Mouse (Mus musculus): ENCODE measurements at regions not wholly inside any gene's neighbourhood (a gene's known extent, or its start where the extent isn't known, plus 50 kb on each side); places are given as distances from the start of the nearest gene placed in this dataset.

DNA sequence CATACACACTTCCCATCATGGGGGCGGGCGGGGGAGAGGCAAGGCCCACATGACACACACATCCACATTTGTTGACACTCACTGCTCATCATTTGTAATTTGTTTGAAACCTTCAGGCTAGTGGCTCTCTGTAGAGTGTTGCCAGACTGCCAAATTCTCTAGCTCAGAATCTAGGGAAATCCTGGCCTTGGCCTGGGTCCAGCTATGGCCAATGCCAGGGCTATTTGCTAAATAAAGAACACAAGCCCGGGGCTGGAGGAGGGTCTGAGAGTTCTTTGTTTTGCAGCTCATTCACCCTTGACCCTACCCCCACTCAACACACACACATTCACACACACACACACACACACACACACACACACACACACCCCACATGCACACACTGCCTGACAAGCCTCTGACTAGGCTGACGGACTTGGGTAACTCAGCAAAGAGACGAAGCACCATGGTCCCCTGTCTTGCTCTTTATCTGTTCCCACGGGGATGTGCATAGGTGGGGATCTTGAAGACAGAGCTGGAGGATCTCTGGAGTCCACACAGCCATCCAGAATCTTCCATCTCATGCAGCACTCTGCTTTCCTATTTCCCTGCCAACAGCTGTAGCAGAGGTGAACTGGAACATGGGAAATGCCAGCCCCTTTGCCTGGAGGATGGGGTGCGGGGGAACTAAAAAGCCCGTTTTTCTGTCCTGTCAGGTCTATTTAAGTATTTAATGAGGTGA is 107.1 kb upstream of the Cadm1 start:
- WGBS = 32% methylated on average over 8 of the region's 8 CpGs
- H3K4me2 ChIP-seq (replicated peaks; ENCODE audit: low read depth, low read length, severe bottlenecking) = no peak overlapping the region
- H3K27ac ChIP-seq (replicated peaks; ENCODE audit: low read depth, low read length) = no peak overlapping the region
- ATAC-seq (ENCODE audit: low FRiP score, low read depth) (0 out of 2 replicates have a peak, but pooled peaks have one; percentile 50), DNase-seq (ENCODE audit: low spot score) (peak; percentile 48)
- no peaks in the 10 kb centered on the region for H3K27me3 ChIP-seq (ENCODE audit: control insufficient read depth, insufficient read depth, low read length)
- no peak for TF ChIP-seq POLR2A (IDR thresholded peaks at IDR 0.05; ENCODE audit: borderline replicate concordance, extremely low read depth, insufficient read depth, insufficient read length)
- H3K4me1 ChIP-seq (ENCODE audit: control insufficient read depth, insufficient read depth, low read length) = peaks cover 13% of the 10 kb centered on the region
- H3K9me3 ChIP-seq (ENCODE audit: control insufficient read depth, low read length) = no peaks in the 10 kb centered on the region
- H3K9ac ChIP-seq (ENCODE audit: low read depth, low read length, severe bottlenecking) = no peak overlapping the region
- H3K36me3 ChIP-seq (ENCODE audit: control insufficient read depth, insufficient read depth, low read length) = no peaks in the 10 kb centered on the region
- H3K4me3 ChIP-seq (replicated peaks; ENCODE audit: low read length) = no peak overlapping the region

- Histone ChIP-seq H3K27ac (replicated peaks; ENCODE audit: low read depth, low read length) (no peak overlapping the region), H3K4me1 (ENCODE audit: control insufficient read depth, insufficient read depth, low read length) (peaks cover 13% of the 10 kb centered on the region), H3K27me3 (ENCODE audit: control insufficient read depth, insufficient read depth, low read length) (no peaks in the 10 kb centered on the region), H3K9ac (ENCODE audit: low read depth, low read length, severe bottlenecking) (no peak overlapping the region), H3K4me3 (replicated peaks; ENCODE audit: low read length) (no peak overlapping the region), H3K36me3 (ENCODE audit: control insufficient read depth, insufficient read depth, low read length) (no peaks in the 10 kb centered on the region), H3K4me2 (replicated peaks; ENCODE audit: low read depth, low read length, severe bottlenecking) (no peak overlapping the region), H3K9me3 (ENCODE audit: control insufficient read depth, low read length) (no peaks in the 10 kb centered on the region)
- DNase-seq (ENCODE audit: low spot score) = peak; percentile 22
- 33% methylated on average over 3 of the region's 3 CpGs for WGBS
- no peak for TF ChIP-seq POLR2A (IDR thresholded peaks at IDR 0.05; ENCODE audit: borderline replicate concordance, extremely low read depth, insufficient read depth, insufficient read length)
- ATAC-seq (ENCODE audit: low FRiP score, low read depth) = no peak
These were observed 106.5 kb upstream of the Cadm1 start for GRCm38 (mm10) chr9:47423462-47423832.

DNA sequence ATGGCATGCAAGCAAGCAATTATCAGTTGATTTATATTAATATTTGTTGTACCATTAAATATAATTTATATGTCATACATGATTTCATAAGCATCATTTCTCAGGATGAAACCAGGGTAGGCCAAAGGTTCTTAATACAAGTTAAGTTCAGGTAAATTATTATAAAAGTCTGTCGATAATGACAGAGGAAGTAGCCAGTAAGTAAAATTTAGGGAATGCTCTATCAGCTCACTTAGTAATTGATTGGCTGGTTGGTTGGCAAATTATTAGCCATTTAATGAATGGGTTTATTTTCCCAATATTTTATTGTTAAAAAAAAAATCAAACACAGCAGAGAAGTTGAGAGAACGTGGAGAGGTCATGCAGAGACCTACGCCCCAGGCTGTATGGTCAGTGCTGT is 105.8 kb upstream of the Cadm1 start:
- Histone ChIP-seq H3K4me3 (replicated peaks; ENCODE audit: low read length) (no peak overlapping the region), H3K9me3 (ENCODE audit: control insufficient read depth, low read length) (no peaks in the 10 kb centered on the region), H3K27me3 (ENCODE audit: control insufficient read depth, insufficient read depth, low read length) (no peaks in the 10 kb centered on the region), H3K4me1 (ENCODE audit: control insufficient read depth, insufficient read depth, low read length) (peaks cover 13% of the 10 kb centered on the region), H3K4me2 (replicated peaks; ENCODE audit: low read depth, low read length, severe bottlenecking) (no peak overlapping the region), H3K36me3 (ENCODE audit: control insufficient read depth, insufficient read depth, low read length) (no peaks in the 10 kb centered on the region), H3K9ac (ENCODE audit: low read depth, low read length, severe bottlenecking) (no peak overlapping the region), H3K27ac (replicated peaks; ENCODE audit: low read depth, low read length) (no peak overlapping the region)
- no peak for TF ChIP-seq POLR2A (IDR thresholded peaks at IDR 0.05; ENCODE audit: borderline replicate concordance, extremely low read depth, insufficient read depth, insufficient read length)
- DNase-seq (ENCODE audit: low spot score) = no peak
- WGBS = 72% methylated on average over 3 of the region's 3 CpGs
- no peak for ATAC-seq (ENCODE audit: low FRiP score, low read depth)

DNA sequence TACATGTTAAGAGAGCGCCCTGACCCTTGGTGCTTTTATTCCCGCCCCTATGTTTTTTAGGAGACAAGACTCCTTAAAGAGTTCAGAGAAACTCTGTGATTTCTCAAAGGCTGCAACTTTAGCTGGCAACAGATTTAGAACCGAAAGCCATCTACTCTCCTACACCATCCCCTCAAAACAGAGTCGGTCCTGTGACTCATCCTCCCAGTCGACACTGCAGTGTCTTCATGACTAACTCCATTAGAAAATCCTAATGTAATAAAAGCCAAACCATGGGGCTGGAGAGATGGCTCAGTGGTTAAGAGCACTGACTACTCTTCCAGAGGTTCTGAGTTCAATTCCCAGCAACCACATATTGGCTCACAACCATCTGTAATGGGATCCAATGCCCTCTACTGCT is 103.3 kb upstream of the Cadm1 start:
- ATAC-seq (ENCODE audit: low FRiP score, low read depth) = no peak

DNA sequence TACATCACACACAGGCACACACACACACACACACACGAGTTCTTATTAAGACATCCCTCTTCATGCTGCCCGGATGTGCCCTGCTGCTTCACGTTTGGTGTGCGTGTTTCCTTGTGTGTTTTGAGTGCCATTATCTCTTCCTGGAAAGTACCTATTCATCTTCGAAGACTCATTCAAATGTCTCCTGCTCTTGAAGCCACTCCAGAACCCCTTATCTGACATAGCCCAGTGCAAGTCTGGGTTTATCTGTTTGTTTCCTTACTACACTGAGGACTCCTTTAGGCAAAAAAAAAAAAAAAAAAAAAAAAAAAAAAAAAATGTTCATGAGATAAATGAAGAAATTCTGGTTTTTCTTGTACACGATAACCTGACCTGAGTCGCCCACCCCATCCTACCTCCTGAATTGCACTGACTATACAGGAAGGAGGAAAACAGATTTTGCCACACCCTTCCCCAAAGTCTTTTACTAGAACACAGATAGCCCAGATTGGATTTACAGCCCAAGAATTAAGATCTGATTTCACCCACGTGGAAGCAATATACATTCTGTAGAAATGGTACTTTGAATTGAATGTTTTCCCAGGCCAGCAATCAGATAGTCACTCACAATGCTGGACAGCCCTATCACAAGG is 101.1 kb upstream of the Cadm1 start:
- H3K27ac ChIP-seq (replicated peaks; ENCODE audit: low read depth, low read length) = no peak overlapping the region
- H3K27me3 ChIP-seq (ENCODE audit: control insufficient read depth, insufficient read depth, low read length) = no peaks in the 10 kb centered on the region
- no peak overlapping the region for H3K4me3 ChIP-seq (replicated peaks; ENCODE audit: low read length)
- no peak for DNase-seq (ENCODE audit: low spot score)
- H3K9ac ChIP-seq (ENCODE audit: low read depth, low read length, severe bottlenecking) = no peak overlapping the region
- WGBS = 70% methylated on average over 8 of the region's 8 CpGs
- no peak overlapping the region for H3K4me2 ChIP-seq (replicated peaks; ENCODE audit: low read depth, low read length, severe bottlenecking)
- peaks cover 1% of the 10 kb centered on the region for H3K4me1 ChIP-seq (ENCODE audit: control insufficient read depth, insufficient read depth, low read length)
- no peaks in the 10 kb centered on the region for H3K9me3 ChIP-seq (ENCODE audit: control insufficient read depth, low read length)
- no peak for TF ChIP-seq POLR2A (IDR thresholded peaks at IDR 0.05; ENCODE audit: borderline replicate concordance, extremely low read depth, insufficient read depth, insufficient read length)
- no peaks in the 10 kb centered on the region for H3K36me3 ChIP-seq (ENCODE audit: control insufficient read depth, insufficient read depth, low read length)
- no peak for ATAC-seq (ENCODE audit: low FRiP score, low read depth)

More for the DNA sequence above, 103.3 kb upstream of the Cadm1 start:
- 90% methylated on average over 5 of the region's 5 CpGs for WGBS
- no peaks in the 10 kb centered on the region for H3K36me3 ChIP-seq (ENCODE audit: control insufficient read depth, insufficient read depth, low read length)
- peaks cover 13% of the 10 kb centered on the region for H3K4me1 ChIP-seq (ENCODE audit: control insufficient read depth, insufficient read depth, low read length)
- no peak for TF ChIP-seq POLR2A (IDR thresholded peaks at IDR 0.05; ENCODE audit: borderline replicate concordance, extremely low read depth, insufficient read depth, insufficient read length)
- no peaks in the 10 kb centered on the region for H3K27me3 ChIP-seq (ENCODE audit: control insufficient read depth, insufficient read depth, low read length)
- H3K4me2 ChIP-seq (replicated peaks; ENCODE audit: low read depth, low read length, severe bottlenecking) = no peak overlapping the region
- no peak overlapping the region for H3K9ac ChIP-seq (ENCODE audit: low read depth, low read length, severe bottlenecking)
- no peak overlapping the region for H3K27ac ChIP-seq (replicated peaks; ENCODE audit: low read depth, low read length)
- no peak for DNase-seq (ENCODE audit: low spot score)
- H3K9me3 ChIP-seq (ENCODE audit: control insufficient read depth, low read length) = no peaks in the 10 kb centered on the region
- H3K4me3 ChIP-seq (replicated peaks; ENCODE audit: low read length) = no peak overlapping the region
